Mouse (Mus musculus): ENCODE data around the gene Gm8693.
"Not testable (repeated sequence)": the region's sequence is repeated elsewhere in the genome, so short reads cannot be mapped to it uniquely, and the experiment has no call there.

Gm8693 gene

DNA sequence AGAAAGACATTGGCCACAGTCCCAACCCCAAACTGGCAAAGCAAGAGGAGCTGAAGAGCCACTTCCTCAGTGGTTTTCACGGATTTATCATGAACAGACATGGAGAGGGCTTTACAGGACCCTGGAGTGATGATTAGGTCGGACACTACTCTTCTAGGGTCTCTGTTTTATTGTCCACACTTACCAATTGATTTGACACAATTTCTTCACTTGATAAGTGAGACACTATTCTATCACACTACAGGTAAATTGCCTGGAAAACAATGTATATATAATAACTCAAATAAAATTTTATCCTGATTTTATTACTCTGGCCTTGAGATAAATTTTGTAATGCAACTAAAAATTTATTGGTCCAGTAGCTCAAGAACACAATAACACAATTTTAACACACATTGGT, at the start of gene Gm8693:
Gm8693 (minus strand) TSS at position 101 of the 400 bp plus-strand sequence.
- not testable (repeated sequence) for DNase-seq (ENCODE audit: low spot score)

DNA sequence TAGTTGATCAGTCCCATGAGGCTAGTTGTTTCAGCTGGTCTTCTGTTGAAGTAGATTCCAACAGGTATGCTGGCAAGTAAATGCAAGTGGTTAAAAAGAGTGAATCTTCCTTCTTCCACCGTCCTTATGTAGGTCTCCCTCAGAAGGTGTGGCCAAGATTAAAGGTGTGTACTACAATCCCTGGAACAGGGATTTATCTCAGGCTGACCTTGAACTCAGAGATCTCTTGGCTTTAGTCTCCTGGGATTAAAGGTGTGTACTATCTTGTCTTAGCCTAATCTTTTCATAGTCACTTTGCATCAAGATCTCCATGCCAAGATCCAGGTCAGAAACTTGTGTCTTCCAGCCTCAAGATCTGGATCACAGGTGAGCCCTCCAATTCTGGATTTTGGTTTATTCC, 27.5 kb upstream of the Gm8693 start, which contains the start of gene Gm4567:
Gm4567 (minus strand) TSS at position 101 of the 400 bp plus-strand sequence.
- DNase-seq (ENCODE audit: low spot score), result not testable (repeated sequence)

DNA sequence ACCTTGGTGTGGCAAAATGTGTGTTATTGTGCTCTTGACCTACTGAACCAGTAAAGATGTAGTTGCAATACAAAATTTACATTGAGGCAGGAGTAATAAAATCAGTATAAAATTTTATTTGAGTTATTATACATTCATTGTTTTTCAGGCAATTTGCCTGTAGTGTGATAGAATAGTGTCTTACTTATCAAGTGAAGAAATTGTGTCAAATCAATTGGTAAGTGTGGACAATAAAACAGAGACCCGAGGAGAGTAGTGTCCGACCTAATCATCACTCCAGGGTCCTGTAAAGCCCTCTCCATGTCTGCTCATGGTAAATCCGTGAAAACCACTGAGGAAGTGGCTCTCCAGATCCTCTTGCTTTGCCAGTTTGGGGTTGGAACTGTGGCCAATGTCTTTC, 34.4 kb downstream of the Gm8693 start, which contains the start of gene Vmn1r155:
Vmn1r155 (plus strand) TSS at position 301 of the 400 bp plus-strand sequence.
- DNase-seq (ENCODE audit: low spot score), result not testable (repeated sequence)
